Comparison of ENCODE assay signal across 14 mouse cellular contexts in genomic region chr15:95209186-95209585, GRCm38 (mm10).
"Had no signal": no experiment of that assay in that cellular context is flagged by ENCODE, and none has a peak within 500 bp of the region (broad histone marks: within the 10 kb centered on the region; RNA-seq: fewer than 3 reads in every experiment).

No protein-coding gene starts in this region.

- H3K4me1 ChIP-seq: limb, embryonic 12.5 days; liver, embryonic 13.5 days; lung, embryonic 15.5 days; megakaryocyte, embryonic 14.5 days; midbrain, embryonic 15.5 days; neural tube, embryonic 12.5 days had no signal

- H3K27me3 ChIP-seq: limb, embryonic 12.5 days; liver, embryonic 13.5 days; lung, embryonic 15.5 days; megakaryocyte, embryonic 14.5 days; midbrain, embryonic 15.5 days; neural tube, embryonic 12.5 days had no signal

- H3K4me2 ChIP-seq: limb, embryonic 12.5 days; liver, embryonic 13.5 days; lung, embryonic 15.5 days; midbrain, embryonic 11.5 days; midbrain, embryonic 15.5 days; neural tube, embryonic 12.5 days had no signal

- ATAC-seq: liver, postnatal 0 days; midbrain, embryonic 15.5 days had no signal

- H3K4me3 ChIP-seq: limb, embryonic 12.5 days; liver, embryonic 13.5 days; lung, embryonic 15.5 days; megakaryocyte, embryonic 14.5 days; midbrain, embryonic 15.5 days; neural tube, embryonic 12.5 days had no signal

- H3K27ac ChIP-seq: limb, embryonic 12.5 days; liver, embryonic 13.5 days; lung, embryonic 15.5 days; macrophage; midbrain, embryonic 15.5 days; neural tube, embryonic 12.5 days had no signal

- H3K9me3 ChIP-seq: limb, embryonic 12.5 days; liver, embryonic 13.5 days; lung, embryonic 15.5 days; midbrain, embryonic 15.5 days; neural tube, embryonic 12.5 days had no signal

- H3K36me3 ChIP-seq: limb, embryonic 12.5 days; liver, embryonic 13.5 days; lung, embryonic 15.5 days; midbrain, embryonic 15.5 days; neural tube, embryonic 12.5 days had no signal

- DNase-seq: liver; liver, embryonic 13.5 days; liver, postnatal 0 days; lung, postnatal 14 days; spleen, adult 18-20 months; thymus, adult 18-20 months; thymus, postnatal 14 days had no signal

- H3K9ac ChIP-seq: limb, embryonic 12.5 days; liver, embryonic 13.5 days; liver, postnatal 0 days; lung, embryonic 15.5 days; midbrain, embryonic 15.5 days; neural tube, embryonic 12.5 days had no signal
